Mouse (Mus musculus): ENCODE measurements at regions not wholly inside any gene's neighbourhood (a gene's known extent, or its start where the extent isn't known, plus 50 kb on each side); places are given as distances from the start of the nearest gene placed in this dataset.

DNA sequence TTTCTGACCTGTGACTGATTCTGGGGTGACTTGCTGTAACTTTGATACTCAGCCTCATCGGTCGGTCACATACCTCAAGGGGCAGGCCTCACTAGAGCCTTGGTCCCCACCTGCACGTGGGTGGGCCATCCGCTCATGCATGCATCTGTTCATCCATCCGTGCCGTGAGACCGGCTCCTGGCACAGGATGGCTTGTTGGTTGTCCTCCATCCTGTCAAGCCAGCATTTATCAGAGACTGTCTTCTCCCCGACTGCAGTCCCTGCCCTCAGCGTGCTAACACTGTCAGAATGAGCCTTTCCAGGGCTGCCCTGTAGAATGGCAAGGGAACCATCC, 146.2 kb upstream of the Rybp start:
- TF ChIP-seq CTCF (IDR thresholded peaks at IDR 0.05; ENCODE audit: insufficient read depth, low read depth, low read length) (no peak), POLR2A (IDR thresholded peaks at IDR 0.05; ENCODE audit: insufficient read depth, low read depth, low read length) (no peak)

Measured in olfactory bulb, adult 2 months (tissue).